Mouse (Mus musculus) kidney, postnatal 0 days (tissue): ENCODE measurements around the gene Igfn1. TPM values are rescaled to one million over a fixed set of nuclear protein-coding genes. Genes with fewer than 3 reads are reported as not detected.

Experiments used
- ATAC-seq: fragments of 200-750 bp; cut with Nextera tagmentation; replicated peaks from 2 replicates; pipeline ENCODE4 v1.8.0; 2017; ENCODE audit warnings: low read depth, moderate number of reproducible peaks, moderate TSS enrichment, moderate library complexity; ENCODE audit not compliant: low FRiP score
- DNase-seq: peaks from one replicate; pipeline ENCODE4 v3.0.0-alpha.2; 2016; ENCODE audit warnings: low spot score
- H3K27ac ChIP-seq: fragments of 300-500 bp; sonication (generic); 2 replicates; pipeline ENCODE4 v1.5.1; 2014; ENCODE audit warnings: mild to moderate bottlenecking
- H3K27me3 ChIP-seq: fragments of 300-500 bp; sonication (generic); 2 replicates; pipeline ENCODE4 v1.6.1; 2014; ENCODE audit warnings: low read length, mixed read lengths; ENCODE audit not compliant: insufficient read depth
- H3K36me3 ChIP-seq: fragments of 300-500 bp; sonication (generic); 2 replicates; pipeline ENCODE4 v1.6.1; 2014; ENCODE audit warnings: low read length, mixed read lengths; ENCODE audit not compliant: insufficient read depth
- H3K4me1 ChIP-seq: fragments of 300-500 bp; sonication (generic); replicated peaks from 2 replicates; pipeline ENCODE4 v1.6.1; 2014; ENCODE audit warnings: antibody characterized with exemption, low read length, mixed read lengths; ENCODE audit not compliant: insufficient read depth
- H3K4me2 ChIP-seq: fragments of 300-500 bp; sonication (generic); 2 replicates; pipeline ENCODE4 v1.6.1; 2014; ENCODE audit warnings: mild to moderate bottlenecking, low read length, moderate library complexity, mixed read lengths
- H3K4me3 ChIP-seq: fragments of 300-500 bp; sonication (generic); replicated peaks from 2 replicates; pipeline ENCODE4 v1.5.1; 2014; ENCODE audit warnings: low read depth, low read length
- H3K9ac ChIP-seq: fragments of 300-500 bp; sonication (generic); 2 replicates; pipeline ENCODE4 v1.6.1; 2014; ENCODE audit warnings: low read depth, low read length
- H3K9me3 ChIP-seq: fragments of 300-500 bp; sonication (generic); replicated peaks from 2 replicates; pipeline ENCODE4 v1.6.1; 2016; ENCODE audit warnings: low read length, inconsistent platforms, mixed read lengths
- CTCF ChIP-seq: IDR thresholded peaks from 2 replicates; pipeline ENCODE4 v1.5.1; 2016; ENCODE audit warnings: antibody characterized with exemption, low read depth, mild to moderate bottlenecking, moderate library complexity
- WGBS: fragments of 180-500 bp; shearing (Covaris S2); extraction: QIAGEN DNeasy Blood & Tissue Kit; methylation state at CpG from one replicate; pipeline ENCODE4 v1.1.7; 2014; 5-methylcytosine and 5-hydroxymethylcytosine counted together
- polyA plus RNA-seq: library from polyadenylated mRNA; unstranded; fragments of >200 nt; fragmentation: Nextera tagmentation; extraction: Ambion mirVana; gene quantifications from 2 replicates; pipeline ENCODE4 v1.2.1, GENCODE M21; 2015

Gene Igfn1
- polyA plus RNA-seq = 0.20 and 0.25 TPM in 2 replicates

GRCm38 (mm10) chr1:136006292-136006748, at the start of gene Igfn1:
Gene Igfn1, minus strand, starts transcription at chr1:136006342.
- Histone ChIP-seq H3K36me3 (no peaks in the 10 kb centered on the region), H3K27ac (no peak within 1 kb of the TSS), H3K9me3 (no peaks in the 10 kb centered on the region), H3K9ac (no peak within 1 kb of the TSS), H3K4me1 (no peaks in the 10 kb centered on the region; the same call in 1 of the 2 replicates), H3K4me2 (peak within 1 kb of the TSS; percentile 87), H3K27me3 (no peaks in the 10 kb centered on the region), H3K4me3 (peak within 1 kb of the TSS; percentile 45)
- TF ChIP-seq CTCF = no peak
- DNase-seq = peak; percentile 28
- WGBS = 65% methylated on average over 3 of the region's 3 CpGs
- no peak for ATAC-seq

- H3K36me3 ChIP-seq = no peaks in the 10 kb centered on the region
- no peak overlapping the region for H3K4me3 ChIP-seq
- DNase-seq = no peak
- no peak overlapping the region for H3K9ac ChIP-seq
- peaks cover 5% of the 10 kb centered on the region; the same call in 1 of the 2 replicates for H3K4me1 ChIP-seq
- H3K27ac ChIP-seq = no peak overlapping the region
- ATAC-seq = no peak
- no peak overlapping the region for H3K4me2 ChIP-seq
- H3K9me3 ChIP-seq = no peaks in the 10 kb centered on the region
- TF ChIP-seq CTCF = no peak
- H3K27me3 ChIP-seq = peaks cover 14% of the 10 kb centered on the region
- WGBS = 77% methylated on average over 3 of the region's 3 CpGs
Observed at GRCm38 (mm10) chr1:136055771-136056170, 49.6 kb upstream of the Igfn1 start.

GRCm38 (mm10) chr1:136052547-136052946, 46.4 kb upstream of the Igfn1 start, which contains the start of gene Cacna1s:
Gene Cacna1s, plus strand, starts transcription at chr1:136052750.
- WGBS = 37% methylated on average over 11 of the region's 11 CpGs
- ATAC-seq (no peak), DNase-seq (no peak)
- H3K4me3 ChIP-seq = no peak within 1 kb of the TSS
- H3K36me3 ChIP-seq = no peaks in the 10 kb centered on the region
- H3K27me3 ChIP-seq = peaks cover 29% of the 10 kb centered on the region
- peaks cover 7% of the 10 kb centered on the region; the same call in 1 of the 2 replicates for H3K4me1 ChIP-seq
- no peaks in the 10 kb centered on the region for H3K9me3 ChIP-seq
- H3K9ac ChIP-seq = no peak within 1 kb of the TSS
- no peak within 1 kb of the TSS for H3K4me2 ChIP-seq
- TF ChIP-seq CTCF = no peak
- H3K27ac ChIP-seq = no peak within 1 kb of the TSS

GRCm38 (mm10) chr1:136051465-136051864, 45.3 kb upstream of the Igfn1 start:
- TF ChIP-seq CTCF = peak; percentile 87
- H3K4me3 ChIP-seq = 0 out of 2 replicates have a peak overlapping the region, but pooled peaks have one; percentile 24
- WGBS = under 1% methylated on average over 6 of the region's 6 CpGs
- H3K4me1 ChIP-seq = peaks cover 7% of the 10 kb centered on the region; the same call in 1 of the 2 replicates
- no peaks in the 10 kb centered on the region for H3K36me3 ChIP-seq
- ATAC-seq (peak; percentile 78), DNase-seq (peak; percentile 98)
- H3K9me3 ChIP-seq = no peaks in the 10 kb centered on the region
- H3K27ac ChIP-seq = no peak overlapping the region
- H3K9ac ChIP-seq = no peak overlapping the region
- peaks cover 29% of the 10 kb centered on the region for H3K27me3 ChIP-seq
- peak overlapping the region; percentile 42; the same call in 1 of the 2 replicates for H3K4me2 ChIP-seq

- DNase-seq (no peak), ATAC-seq (peak; percentile 19)
- Histone ChIP-seq H3K27ac (no peak overlapping the region), H3K4me2 (peak overlapping the region; percentile 42), H3K9ac (no peak overlapping the region), H3K36me3 (no peaks in the 10 kb centered on the region), H3K27me3 (peaks cover 29% of the 10 kb centered on the region), H3K4me1 (peaks cover 7% of the 10 kb centered on the region; the same call in 1 of the 2 replicates), H3K9me3 (no peaks in the 10 kb centered on the region), H3K4me3 (peak overlapping the region; percentile 24; the same call in 1 of the 2 replicates)
- WGBS = under 1% methylated on average over 36 of the region's 36 CpGs
- TF ChIP-seq CTCF = no peak
Observed at GRCm38 (mm10) chr1:136051013-136051315, 44.8 kb upstream of the Igfn1 start.

GRCm38 (mm10) chr1:136050312-136051012, 44.3 kb upstream of the Igfn1 start, which contains the start of gene Ascl5:
Gene Ascl5, plus strand, starts transcription at chr1:136050804.
- Histone ChIP-seq H3K4me1 (peaks cover 7% of the 10 kb centered on the region; the same call in 1 of the 2 replicates), H3K36me3 (no peaks in the 10 kb centered on the region), H3K9ac (no peak within 1 kb of the TSS), H3K4me3 (peak within 1 kb of the TSS; percentile 24; the same call in 1 of the 2 replicates), H3K27ac (no peak within 1 kb of the TSS), H3K4me2 (peak within 1 kb of the TSS; percentile 42), H3K9me3 (no peaks in the 10 kb centered on the region), H3K27me3 (peaks cover 29% of the 10 kb centered on the region)
- no peak for TF ChIP-seq CTCF
- 25% methylated on average over 29 of the region's 29 CpGs for WGBS
- no peak for ATAC-seq
- DNase-seq = no peak
